Mouse (Mus musculus): Measurements from ENCODE around the gene Dnlz. TPM values are rescaled to one million over a fixed set of nuclear protein-coding genes. Genes with fewer than 3 reads are reported as not detected.
A peak's percentile ranks its signal among the peaks of the same experiment; 100 is the strongest.

Gene Dnlz
- polyA plus RNA-seq, 1 experiment from 2014 or later, result 27.3 TPM

DNA sequence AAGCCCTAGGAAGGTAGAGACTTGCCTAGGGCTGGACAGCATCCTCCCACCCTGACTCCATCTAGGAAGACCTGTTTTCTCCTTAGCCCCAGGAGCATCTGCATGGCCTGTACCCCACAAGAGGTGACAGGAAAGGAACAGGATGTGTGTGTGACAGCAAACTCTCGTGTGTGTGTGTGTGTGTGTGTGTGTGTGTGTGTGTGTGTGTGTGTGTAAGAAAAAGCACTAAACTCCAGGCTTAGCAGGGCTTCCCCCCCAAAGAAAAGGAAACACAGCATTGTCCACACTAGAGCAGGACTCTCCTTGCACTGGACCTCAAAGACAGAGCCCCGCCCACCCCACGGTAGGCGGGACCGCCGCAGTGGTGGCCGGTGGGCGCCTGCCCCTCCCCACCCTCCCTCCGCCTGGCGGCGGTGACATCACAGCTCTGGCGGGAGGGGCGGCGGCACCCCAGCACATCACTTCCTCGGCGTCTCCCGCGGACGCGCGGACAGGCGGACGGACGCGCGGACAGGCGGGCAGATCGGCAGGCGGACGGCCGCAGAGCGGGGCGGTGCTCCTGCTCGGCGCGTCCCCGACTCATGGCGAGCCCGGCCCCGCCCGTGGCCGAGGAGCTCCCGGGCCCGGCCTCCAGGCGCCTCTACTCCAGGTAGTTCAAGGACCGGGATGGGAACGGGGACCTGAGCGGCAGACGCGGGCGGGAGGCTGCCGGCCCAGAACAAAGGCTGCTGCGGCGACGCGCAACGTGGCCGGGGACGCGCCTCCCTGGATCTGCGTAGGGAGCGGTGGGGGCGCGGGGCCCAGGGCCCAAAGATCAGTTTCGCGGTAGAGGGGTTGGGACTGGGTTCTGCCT lies 36.6 kb downstream of the Dnlz start, which contains the start of gene Gpsm1:
Gene Gpsm1, plus strand, starts transcription at position 444 of the 853 bp plus-strand sequence.
- Histone ChIP-seq H3K27ac (ENCODE audit: low read depth, low read length) (peak within 1 kb of the TSS; percentile 92), H3K36me3 (ENCODE audit: control insufficient read depth, insufficient read depth, low read length) (no peaks in the 10 kb centered on the region), H3K4me3 (ENCODE audit: low read depth, low read length) (peak within 1 kb of the TSS; percentile 81), H3K9me3 (ENCODE audit: control insufficient read depth, low read length) (no peaks in the 10 kb centered on the region), H3K4me1 (replicated peaks; ENCODE audit: control insufficient read depth, insufficient read depth, low read length) (peaks cover 12% of the 10 kb centered on the region; the same call in 1 of the 2 replicates), H3K9ac (ENCODE audit: low read depth, low read length) (peak within 1 kb of the TSS; percentile 76), H3K4me2 (replicated peaks; ENCODE audit: low read depth, low read length) (peak within 1 kb of the TSS; percentile 83), H3K27me3 (ENCODE audit: control insufficient read depth, insufficient read depth, low read length) (no peaks in the 10 kb centered on the region)
- DNase-seq (ENCODE audit: low spot score) (peak; percentile 93), ATAC-seq (ENCODE audit: low FRiP score) (peak; percentile 87)
- 1% methylated on average over 40 of the region's 66 CpGs for WGBS

GRCm38 (mm10) chr2:26314281-26315071 lies 37.4 kb downstream of the Dnlz start:
- Histone ChIP-seq H3K4me2 (replicated peaks; ENCODE audit: low read depth, low read length) (no peak overlapping the region), H3K4me1 (replicated peaks; ENCODE audit: control insufficient read depth, insufficient read depth, low read length) (peaks cover 15% of the 10 kb centered on the region; the same call in 1 of the 2 replicates), H3K27ac (ENCODE audit: low read depth, low read length) (peak overlapping the region; percentile 92), H3K9ac (ENCODE audit: low read depth, low read length) (peak overlapping the region; percentile 42; the same call in 1 of the 2 replicates), H3K9me3 (ENCODE audit: control insufficient read depth, low read length) (no peaks in the 10 kb centered on the region), H3K36me3 (ENCODE audit: control insufficient read depth, insufficient read depth, low read length) (no peaks in the 10 kb centered on the region), H3K4me3 (ENCODE audit: low read depth, low read length) (peak overlapping the region; percentile 81), H3K27me3 (ENCODE audit: control insufficient read depth, insufficient read depth, low read length) (no peaks in the 10 kb centered on the region)
- ATAC-seq (ENCODE audit: low FRiP score) (no peak), DNase-seq (ENCODE audit: low spot score) (peak; percentile 34)
- WGBS, result 53% methylated on average over 13 of the region's 13 CpGs

GRCm38 (mm10) chr2:26313394-26313793 lies 38.5 kb downstream of the Dnlz start:
- WGBS, result 97% methylated on average over 1 of the region's 1 CpGs
- H3K36me3 ChIP-seq (ENCODE audit: control insufficient read depth, insufficient read depth, low read length), result no peaks in the 10 kb centered on the region
- H3K27me3 ChIP-seq (ENCODE audit: control insufficient read depth, insufficient read depth, low read length), result no peaks in the 10 kb centered on the region
- H3K4me3 ChIP-seq (ENCODE audit: low read depth, low read length), result no peak overlapping the region
- H3K4me1 ChIP-seq (replicated peaks; ENCODE audit: control insufficient read depth, insufficient read depth, low read length), result peaks cover 15% of the 10 kb centered on the region; the same call in 1 of the 2 replicates
- no peak overlapping the region for H3K4me2 ChIP-seq (replicated peaks; ENCODE audit: low read depth, low read length)
- no peak overlapping the region for H3K27ac ChIP-seq (ENCODE audit: low read depth, low read length)
- H3K9ac ChIP-seq (ENCODE audit: low read depth, low read length), result no peak overlapping the region
- H3K9me3 ChIP-seq (ENCODE audit: control insufficient read depth, low read length), result no peaks in the 10 kb centered on the region
- DNase-seq (ENCODE audit: low spot score) (no peak), ATAC-seq (ENCODE audit: low FRiP score) (no peak)

GRCm38 (mm10) chr2:26312812-26313211 lies 39.1 kb downstream of the Dnlz start:
- ATAC-seq (ENCODE audit: low FRiP score) (no peak), DNase-seq (ENCODE audit: low spot score) (no peak)
- no peak overlapping the region for H3K27ac ChIP-seq (ENCODE audit: low read depth, low read length)
- no peak overlapping the region for H3K9ac ChIP-seq (ENCODE audit: low read depth, low read length)
- H3K4me1 ChIP-seq (replicated peaks; ENCODE audit: control insufficient read depth, insufficient read depth, low read length), result peaks cover 12% of the 10 kb centered on the region; the same call in 1 of the 2 replicates
- H3K4me3 ChIP-seq (ENCODE audit: low read depth, low read length), result no peak overlapping the region
- H3K4me2 ChIP-seq (replicated peaks; ENCODE audit: low read depth, low read length), result no peak overlapping the region
- no peaks in the 10 kb centered on the region for H3K36me3 ChIP-seq (ENCODE audit: control insufficient read depth, insufficient read depth, low read length)
- WGBS, result 57% methylated on average over 2 of the region's 2 CpGs
- no peaks in the 10 kb centered on the region for H3K9me3 ChIP-seq (ENCODE audit: control insufficient read depth, low read length)
- no peaks in the 10 kb centered on the region for H3K27me3 ChIP-seq (ENCODE audit: control insufficient read depth, insufficient read depth, low read length)

- Histone ChIP-seq H3K36me3 (ENCODE audit: control insufficient read depth, insufficient read depth, low read length) (no peaks in the 10 kb centered on the region), H3K27ac (ENCODE audit: low read depth, low read length) (no peak overlapping the region), H3K4me3 (ENCODE audit: low read depth, low read length) (no peak overlapping the region), H3K27me3 (ENCODE audit: control insufficient read depth, insufficient read depth, low read length) (no peaks in the 10 kb centered on the region), H3K4me2 (replicated peaks; ENCODE audit: low read depth, low read length) (no peak overlapping the region), H3K9me3 (ENCODE audit: control insufficient read depth, low read length) (no peaks in the 10 kb centered on the region), H3K9ac (ENCODE audit: low read depth, low read length) (no peak overlapping the region), H3K4me1 (replicated peaks; ENCODE audit: control insufficient read depth, insufficient read depth, low read length) (peaks cover 6% of the 10 kb centered on the region; the same call in 1 of the 2 replicates)
- 74% methylated on average over 5 of the region's 5 CpGs for WGBS
- DNase-seq (ENCODE audit: low spot score), result no peak
- ATAC-seq (ENCODE audit: low FRiP score), result no peak
Measured at GRCm38 (mm10) chr2:26311936-26312335, 40.0 kb downstream of the Dnlz start.

DNA sequence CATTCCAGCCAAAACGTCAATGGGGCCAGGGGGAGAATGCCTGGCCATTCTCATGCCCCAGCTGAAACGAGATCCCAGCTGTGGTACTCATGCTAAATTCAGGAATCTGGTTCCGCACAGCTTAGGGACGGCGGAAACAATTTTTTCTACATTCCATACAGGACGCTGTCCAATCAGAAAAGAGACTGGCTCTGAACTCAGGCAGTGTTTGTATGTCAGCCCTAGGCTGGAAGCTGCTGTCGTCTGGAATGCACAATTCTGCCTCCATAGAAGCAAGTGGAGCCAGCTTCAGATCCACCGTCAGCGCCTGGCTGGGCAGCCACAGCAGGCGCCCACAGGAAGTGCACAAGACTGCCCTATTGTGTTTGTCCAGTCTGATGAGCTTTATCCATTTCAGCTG lies 42.2 kb downstream of the Dnlz start:
- Histone ChIP-seq H3K9ac (ENCODE audit: low read depth, low read length) (no peak overlapping the region), H3K4me1 (replicated peaks; ENCODE audit: control insufficient read depth, insufficient read depth, low read length) (peaks cover 4% of the 10 kb centered on the region; the same call in 1 of the 2 replicates), H3K27ac (ENCODE audit: low read depth, low read length) (peak overlapping the region; percentile 55), H3K9me3 (ENCODE audit: control insufficient read depth, low read length) (no peaks in the 10 kb centered on the region), H3K36me3 (ENCODE audit: control insufficient read depth, insufficient read depth, low read length) (no peaks in the 10 kb centered on the region), H3K4me2 (replicated peaks; ENCODE audit: low read depth, low read length) (no peak overlapping the region), H3K27me3 (ENCODE audit: control insufficient read depth, insufficient read depth, low read length) (no peaks in the 10 kb centered on the region), H3K4me3 (ENCODE audit: low read depth, low read length) (no peak overlapping the region)
- 25% methylated on average over 10 of the region's 10 CpGs for WGBS
- ATAC-seq (ENCODE audit: low FRiP score) (peak; percentile 40; the same call in 1 of the 2 replicates), DNase-seq (ENCODE audit: low spot score) (peak; percentile 49)

GRCm38 (mm10) chr2:26306702-26307101 lies 45.2 kb downstream of the Dnlz start:
- peaks cover 4% of the 10 kb centered on the region; the same call in 1 of the 2 replicates for H3K4me1 ChIP-seq (replicated peaks; ENCODE audit: control insufficient read depth, insufficient read depth, low read length)
- ATAC-seq (ENCODE audit: low FRiP score) (no peak), DNase-seq (ENCODE audit: low spot score) (no peak)
- H3K27me3 ChIP-seq (ENCODE audit: control insufficient read depth, insufficient read depth, low read length), result no peaks in the 10 kb centered on the region
- WGBS, result 90% methylated on average over 3 of the region's 3 CpGs
- H3K9me3 ChIP-seq (ENCODE audit: control insufficient read depth, low read length), result no peaks in the 10 kb centered on the region
- no peaks in the 10 kb centered on the region for H3K36me3 ChIP-seq (ENCODE audit: control insufficient read depth, insufficient read depth, low read length)
- H3K4me2 ChIP-seq (replicated peaks; ENCODE audit: low read depth, low read length), result no peak overlapping the region
- H3K9ac ChIP-seq (ENCODE audit: low read depth, low read length), result no peak overlapping the region
- H3K27ac ChIP-seq (ENCODE audit: low read depth, low read length), result no peak overlapping the region
- no peak overlapping the region for H3K4me3 ChIP-seq (ENCODE audit: low read depth, low read length)

- Histone ChIP-seq H3K9me3 (ENCODE audit: control insufficient read depth, low read length) (no peaks in the 10 kb centered on the region), H3K4me3 (ENCODE audit: low read depth, low read length) (no peak overlapping the region), H3K27ac (ENCODE audit: low read depth, low read length) (no peak overlapping the region), H3K36me3 (ENCODE audit: control insufficient read depth, insufficient read depth, low read length) (no peaks in the 10 kb centered on the region), H3K27me3 (ENCODE audit: control insufficient read depth, insufficient read depth, low read length) (no peaks in the 10 kb centered on the region), H3K4me1 (replicated peaks; ENCODE audit: control insufficient read depth, insufficient read depth, low read length) (peaks cover 4% of the 10 kb centered on the region; the same call in 1 of the 2 replicates), H3K9ac (ENCODE audit: low read depth, low read length) (no peak overlapping the region), H3K4me2 (replicated peaks; ENCODE audit: low read depth, low read length) (no peak overlapping the region)
- DNase-seq (ENCODE audit: low spot score), result no peak
- WGBS, result 81% methylated on average over 2 of the region's 2 CpGs
- ATAC-seq (ENCODE audit: low FRiP score), result no peak
Measured at GRCm38 (mm10) chr2:26305555-26305954, 46.4 kb downstream of the Dnlz start.
